Mouse (Mus musculus): ENCODE data around the gene Plvap. TPM values are rescaled to one million over a fixed set of nuclear protein-coding genes. Genes with fewer than 3 reads are reported as not detected.

Plvap gene
- polyA plus RNA-seq, 1 experiment from 2014 or later, result 59.0 TPM

DNA sequence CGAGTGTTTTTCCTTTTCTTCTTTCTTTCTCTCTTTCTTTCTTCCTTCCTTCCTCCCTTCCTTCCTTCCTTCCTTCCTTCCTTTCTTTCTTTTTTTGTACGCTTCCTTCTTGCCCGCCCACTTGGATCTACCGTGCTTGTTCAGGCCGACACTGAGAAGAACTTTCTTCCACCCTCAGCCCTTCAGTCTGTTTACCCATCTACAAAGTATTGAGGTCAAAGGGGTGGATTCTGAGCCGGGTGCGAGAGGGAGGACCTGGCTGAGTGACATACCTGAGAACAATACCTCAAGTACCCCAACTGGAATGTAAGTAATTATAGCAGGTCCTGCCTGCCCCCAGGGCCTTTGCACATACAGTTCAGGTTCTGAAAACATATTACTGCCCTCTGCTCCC, 25.4 kb downstream of the Plvap start:
- H3K9ac ChIP-seq (ENCODE audit: low read depth, low read length), result peak overlapping the region; percentile 91
- WGBS, result 12% methylated on average over 7 of the region's 7 CpGs

GRCm38 (mm10) chr8:71485142-71486135, 26.1 kb downstream of the Plvap start, which contains the start of gene Ano8:
Gene Ano8 (minus strand): TSS chr8:71485963.
- H3K36me3 ChIP-seq (ENCODE audit: control insufficient read depth, insufficient read depth, low read length), result peaks cover 28% of the 10 kb centered on the region; the same call in 1 of the 2 replicates
- peak; percentile 96 for DNase-seq (ENCODE audit: low spot score)
- 18% methylated on average over 14 of the region's 58 CpGs for WGBS
- peak within 1 kb of the TSS; percentile 69 for H3K27ac ChIP-seq (replicated peaks; ENCODE audit: low read depth, low read length)
- peak; percentile 85 for ATAC-seq (ENCODE audit: low read depth)
- H3K4me3 ChIP-seq (ENCODE audit: low read depth, low read length), result peak within 1 kb of the TSS; percentile 80
- H3K9ac ChIP-seq (ENCODE audit: low read depth, low read length), result peak within 1 kb of the TSS; percentile 91
- no peaks in the 10 kb centered on the region for H3K27me3 ChIP-seq (replicated peaks; ENCODE audit: control insufficient read depth, insufficient read depth, low read length)
- H3K9me3 ChIP-seq (ENCODE audit: control insufficient read depth, low read length), result no peaks in the 10 kb centered on the region
- peaks cover 16% of the 10 kb centered on the region for H3K4me1 ChIP-seq (ENCODE audit: control insufficient read depth, insufficient read depth, low read length)
- H3K4me2 ChIP-seq (ENCODE audit: low read depth, low read length), result peak within 1 kb of the TSS; percentile 89

More for the DNA sequence above, 25.4 kb downstream of the Plvap start:
- Histone ChIP-seq H3K27ac (replicated peaks; ENCODE audit: low read depth, low read length) (peak overlapping the region; percentile 69; the same call in 1 of the 2 replicates), H3K4me1 (ENCODE audit: control insufficient read depth, insufficient read depth, low read length) (peaks cover 16% of the 10 kb centered on the region), H3K36me3 (ENCODE audit: control insufficient read depth, insufficient read depth, low read length) (peaks cover 28% of the 10 kb centered on the region), H3K9me3 (ENCODE audit: control insufficient read depth, low read length) (no peaks in the 10 kb centered on the region), H3K4me3 (ENCODE audit: low read depth, low read length) (peak overlapping the region; percentile 80), H3K4me2 (ENCODE audit: low read depth, low read length) (peak overlapping the region; percentile 89), H3K27me3 (replicated peaks; ENCODE audit: control insufficient read depth, insufficient read depth, low read length) (no peaks in the 10 kb centered on the region)
- DNase-seq (ENCODE audit: low spot score) (no peak), ATAC-seq (ENCODE audit: low read depth) (no peak)

DNA sequence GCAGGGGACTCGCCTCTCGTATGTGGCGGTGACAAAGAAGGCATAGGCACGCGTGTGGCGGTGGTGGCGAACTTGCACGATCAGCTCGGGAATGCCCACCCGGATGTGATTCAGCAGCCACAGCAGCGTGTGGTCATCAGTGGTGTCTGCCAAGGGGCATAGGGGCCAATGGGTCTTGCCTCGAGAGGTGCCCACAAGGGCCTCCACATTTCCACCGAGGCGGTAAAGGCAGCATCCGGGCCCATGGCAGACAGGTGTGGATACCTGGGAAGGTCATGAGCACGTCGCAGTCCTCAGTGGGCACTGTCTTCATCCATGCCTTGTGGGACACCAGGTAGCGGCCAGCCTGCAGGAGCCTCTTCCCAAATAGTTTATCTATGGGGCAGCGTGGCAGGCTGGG, 26.8 kb downstream of the Plvap start:
- H3K4me3 ChIP-seq (ENCODE audit: low read depth, low read length), result peak overlapping the region; percentile 80; the same call in 1 of the 2 replicates
- DNase-seq (ENCODE audit: low spot score), result no peak
- WGBS, result 91% methylated on average over 18 of the region's 19 CpGs
- no peak for ATAC-seq (ENCODE audit: low read depth)
- H3K27me3 ChIP-seq (replicated peaks; ENCODE audit: control insufficient read depth, insufficient read depth, low read length), result no peaks in the 10 kb centered on the region
- no peaks in the 10 kb centered on the region for H3K9me3 ChIP-seq (ENCODE audit: control insufficient read depth, low read length)
- peaks cover 35% of the 10 kb centered on the region; the same call in 1 of the 2 replicates for H3K36me3 ChIP-seq (ENCODE audit: control insufficient read depth, insufficient read depth, low read length)
- H3K4me2 ChIP-seq (ENCODE audit: low read depth, low read length), result peak overlapping the region; percentile 89
- H3K27ac ChIP-seq (replicated peaks; ENCODE audit: low read depth, low read length), result no peak overlapping the region
- peaks cover 16% of the 10 kb centered on the region for H3K4me1 ChIP-seq (ENCODE audit: control insufficient read depth, insufficient read depth, low read length)
- 0 out of 2 replicates have a peak overlapping the region, but pooled peaks have one; percentile 91 for H3K9ac ChIP-seq (ENCODE audit: low read depth, low read length)

DNA sequence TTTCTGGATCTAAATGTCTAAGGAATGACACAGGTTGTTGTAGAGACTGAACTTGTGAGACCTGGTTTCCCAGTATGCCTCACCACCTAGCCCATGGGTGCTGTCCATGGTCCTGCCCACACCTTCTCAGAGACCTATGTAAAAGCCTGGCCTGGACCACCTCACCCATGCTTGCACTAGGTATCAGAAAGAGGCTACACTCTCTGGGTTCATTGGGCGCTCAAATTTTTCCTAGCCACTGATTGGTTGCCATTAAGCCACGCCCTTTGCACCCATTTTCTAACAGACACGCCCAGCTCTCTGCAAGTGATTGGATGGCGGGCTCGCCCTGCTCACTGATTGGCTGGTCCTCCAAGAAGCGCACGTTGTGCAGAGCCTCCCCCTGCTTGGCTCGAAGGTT, 27.6 kb downstream of the Plvap start:
- no peak for ATAC-seq (ENCODE audit: low read depth)
- Histone ChIP-seq H3K36me3 (ENCODE audit: control insufficient read depth, insufficient read depth, low read length) (peaks cover 41% of the 10 kb centered on the region), H3K27me3 (replicated peaks; ENCODE audit: control insufficient read depth, insufficient read depth, low read length) (no peaks in the 10 kb centered on the region), H3K27ac (replicated peaks; ENCODE audit: low read depth, low read length) (no peak overlapping the region), H3K9ac (ENCODE audit: low read depth, low read length) (no peak overlapping the region), H3K4me2 (ENCODE audit: low read depth, low read length) (no peak overlapping the region), H3K9me3 (ENCODE audit: control insufficient read depth, low read length) (no peaks in the 10 kb centered on the region), H3K4me1 (ENCODE audit: control insufficient read depth, insufficient read depth, low read length) (peaks cover 10% of the 10 kb centered on the region), H3K4me3 (ENCODE audit: low read depth, low read length) (no peak overlapping the region)
- 52% methylated on average over 8 of the region's 8 CpGs for WGBS
- peak; percentile 59 for DNase-seq (ENCODE audit: low spot score)

DNA sequence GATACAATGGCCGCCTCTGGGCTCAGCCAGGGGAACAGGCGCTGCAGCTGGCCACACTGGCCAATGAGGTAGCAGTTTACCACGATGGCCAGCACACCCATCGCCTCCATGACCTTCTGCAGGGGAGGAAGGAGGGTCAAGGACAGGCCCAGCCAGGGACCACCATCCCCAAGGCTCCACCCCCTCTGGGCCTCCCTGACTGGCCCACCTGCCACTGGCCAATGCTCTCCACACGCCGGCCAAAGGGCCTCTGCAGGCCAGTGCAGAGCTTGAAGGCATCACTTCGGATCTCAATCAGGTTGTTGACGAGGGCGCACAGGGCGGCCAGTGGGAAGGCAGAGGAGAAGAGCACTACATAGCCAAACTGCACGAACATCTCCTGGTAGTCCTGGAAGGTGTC, 32.6 kb downstream of the Plvap start:
- no peak overlapping the region for H3K9ac ChIP-seq (ENCODE audit: low read depth, low read length)
- peaks cover 54% of the 10 kb centered on the region for H3K36me3 ChIP-seq (ENCODE audit: control insufficient read depth, insufficient read depth, low read length)
- H3K9me3 ChIP-seq (ENCODE audit: control insufficient read depth, low read length), result no peaks in the 10 kb centered on the region
- H3K4me3 ChIP-seq (ENCODE audit: low read depth, low read length), result no peak overlapping the region
- H3K4me1 ChIP-seq (ENCODE audit: control insufficient read depth, insufficient read depth, low read length), result no peaks in the 10 kb centered on the region
- H3K27ac ChIP-seq (replicated peaks; ENCODE audit: low read depth, low read length), result no peak overlapping the region
- DNase-seq (ENCODE audit: low spot score), result no peak
- no peaks in the 10 kb centered on the region; the same call in 1 of the 2 replicates for H3K27me3 ChIP-seq (replicated peaks; ENCODE audit: control insufficient read depth, insufficient read depth, low read length)
- no peak overlapping the region for H3K4me2 ChIP-seq (ENCODE audit: low read depth, low read length)
- 93% methylated on average over 6 of the region's 11 CpGs for WGBS
- no peak for ATAC-seq (ENCODE audit: low read depth)

- Histone ChIP-seq H3K36me3 (ENCODE audit: control insufficient read depth, insufficient read depth, low read length) (peaks cover 63% of the 10 kb centered on the region), H3K4me2 (ENCODE audit: low read depth, low read length) (peak overlapping the region; percentile 88), H3K9ac (ENCODE audit: low read depth, low read length) (peak overlapping the region; percentile 77), H3K27me3 (replicated peaks; ENCODE audit: control insufficient read depth, insufficient read depth, low read length) (no peaks in the 10 kb centered on the region; the same call in 1 of the 2 replicates), H3K9me3 (ENCODE audit: control insufficient read depth, low read length) (no peaks in the 10 kb centered on the region), H3K4me1 (ENCODE audit: control insufficient read depth, insufficient read depth, low read length) (no peaks in the 10 kb centered on the region), H3K27ac (replicated peaks; ENCODE audit: low read depth, low read length) (peak overlapping the region; percentile 75; the same call in 1 of the 2 replicates), H3K4me3 (ENCODE audit: low read depth, low read length) (peak overlapping the region; percentile 65)
- ATAC-seq (ENCODE audit: low read depth) (no peak), DNase-seq (ENCODE audit: low spot score) (no peak)
- WGBS, result 40% methylated on average over 14 of the region's 14 CpGs
These were observed 34.2 kb downstream of the Plvap start for GRCm38 (mm10) chr8:71477196-71477845.

DNA sequence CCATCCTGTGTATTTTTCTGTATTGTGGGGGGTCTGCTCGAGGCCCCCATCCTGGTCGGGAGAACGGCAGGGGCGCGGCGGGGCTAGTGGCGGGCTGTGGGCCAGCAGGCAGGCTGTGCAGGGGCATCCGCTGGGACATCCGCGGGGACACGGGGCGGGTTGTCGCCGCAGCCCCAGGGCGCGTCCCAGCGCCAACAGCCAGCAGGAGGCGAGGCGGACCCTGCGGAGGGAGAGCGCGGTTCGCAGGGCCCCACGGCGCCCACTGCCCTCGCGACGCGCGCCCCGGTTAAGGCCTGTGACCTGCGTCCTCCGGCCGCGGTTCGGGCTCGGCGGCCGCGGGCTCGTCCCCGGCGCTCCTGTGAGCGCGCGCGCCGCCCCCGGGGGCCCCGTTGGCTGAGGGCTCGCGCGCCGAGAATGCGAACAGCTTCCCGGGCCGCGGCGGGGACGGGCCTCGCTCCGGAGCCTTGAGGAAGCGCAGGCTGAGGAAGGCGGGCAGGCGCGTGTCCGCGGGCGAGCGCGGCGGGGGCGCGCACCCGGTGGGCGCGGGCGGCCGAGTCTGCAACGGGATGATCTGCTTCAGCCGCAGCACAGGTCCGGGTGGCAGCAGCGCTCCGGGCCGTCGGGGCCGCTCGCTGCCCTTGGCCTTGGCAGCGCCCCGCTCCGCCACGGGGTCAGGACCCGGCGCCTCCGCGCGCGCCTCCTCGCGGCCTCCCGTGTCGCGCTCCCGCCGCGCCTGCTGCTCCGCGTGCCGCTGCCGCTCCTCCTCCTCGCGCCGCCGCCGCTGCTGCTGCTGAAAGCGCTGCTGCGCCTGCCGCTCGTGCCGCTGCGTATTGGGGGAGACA, 35.2 kb downstream of the Plvap start:
- peak; percentile 84 for ATAC-seq (ENCODE audit: low read depth)
- Histone ChIP-seq H3K4me3 (ENCODE audit: low read depth, low read length) (peak overlapping the region; percentile 65), H3K9ac (ENCODE audit: low read depth, low read length) (peak overlapping the region; percentile 77), H3K27ac (replicated peaks; ENCODE audit: low read depth, low read length) (peak overlapping the region; percentile 75), H3K4me2 (ENCODE audit: low read depth, low read length) (peak overlapping the region; percentile 88), H3K4me1 (ENCODE audit: control insufficient read depth, insufficient read depth, low read length) (no peaks in the 10 kb centered on the region), H3K27me3 (replicated peaks; ENCODE audit: control insufficient read depth, insufficient read depth, low read length) (no peaks in the 10 kb centered on the region; the same call in 1 of the 2 replicates), H3K36me3 (ENCODE audit: control insufficient read depth, insufficient read depth, low read length) (peaks cover 63% of the 10 kb centered on the region), H3K9me3 (ENCODE audit: control insufficient read depth, low read length) (no peaks in the 10 kb centered on the region)
- peak; percentile 91 for DNase-seq (ENCODE audit: low spot score)
- WGBS, result 0% methylated on average over 27 of the region's 121 CpGs

DNA sequence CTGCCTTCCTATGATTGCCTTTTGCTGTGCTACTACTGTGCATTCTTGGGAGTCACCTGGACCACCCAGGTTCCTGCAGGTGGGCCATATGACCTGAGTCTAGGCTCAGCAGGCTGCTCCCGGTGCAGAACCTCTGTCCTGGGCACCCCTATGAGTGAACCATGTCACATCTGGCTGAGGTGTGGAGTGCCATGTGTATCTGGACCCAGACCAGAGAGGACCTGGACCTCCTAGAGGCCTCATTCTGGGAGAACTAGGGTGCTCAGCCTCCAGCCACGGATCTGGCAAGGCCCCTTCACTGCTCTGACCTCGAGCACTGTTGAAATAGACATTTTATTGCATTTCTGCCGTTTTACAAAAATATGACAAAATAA, 35.9 kb downstream of the Plvap start:
- WGBS, result 23% methylated on average over 4 of the region's 4 CpGs
- ATAC-seq (ENCODE audit: low read depth), result no peak
- peak overlapping the region; percentile 65 for H3K4me3 ChIP-seq (ENCODE audit: low read depth, low read length)
- H3K27me3 ChIP-seq (replicated peaks; ENCODE audit: control insufficient read depth, insufficient read depth, low read length), result no peaks in the 10 kb centered on the region; the same call in 1 of the 2 replicates
- H3K4me2 ChIP-seq (ENCODE audit: low read depth, low read length), result peak overlapping the region; percentile 88
- DNase-seq (ENCODE audit: low spot score), result no peak
- H3K4me1 ChIP-seq (ENCODE audit: control insufficient read depth, insufficient read depth, low read length), result no peaks in the 10 kb centered on the region
- peak overlapping the region; percentile 75; the same call in 1 of the 2 replicates for H3K27ac ChIP-seq (replicated peaks; ENCODE audit: low read depth, low read length)
- H3K9me3 ChIP-seq (ENCODE audit: control insufficient read depth, low read length), result no peaks in the 10 kb centered on the region
- peaks cover 63% of the 10 kb centered on the region for H3K36me3 ChIP-seq (ENCODE audit: control insufficient read depth, insufficient read depth, low read length)
- peak overlapping the region; percentile 77 for H3K9ac ChIP-seq (ENCODE audit: low read depth, low read length)

Data from embryonic facial prominence, embryonic 14.5 days (tissue).